Mouse (Mus musculus): Measurements from ENCODE around the gene Tsacc. TPM values are rescaled to one million over a fixed set of nuclear protein-coding genes. Genes with fewer than 3 reads are reported as not detected.
A peak's percentile ranks its signal among the peaks of the same experiment; 100 is the strongest.
"Not testable (repeated sequence)": the region's sequence is repeated elsewhere in the genome, so short reads cannot be mapped to it uniquely, and the experiment has no call there.

The Tsacc gene
- polyA plus RNA-seq, 2 experiments = 8.6 to 9.4 TPM

DNA sequence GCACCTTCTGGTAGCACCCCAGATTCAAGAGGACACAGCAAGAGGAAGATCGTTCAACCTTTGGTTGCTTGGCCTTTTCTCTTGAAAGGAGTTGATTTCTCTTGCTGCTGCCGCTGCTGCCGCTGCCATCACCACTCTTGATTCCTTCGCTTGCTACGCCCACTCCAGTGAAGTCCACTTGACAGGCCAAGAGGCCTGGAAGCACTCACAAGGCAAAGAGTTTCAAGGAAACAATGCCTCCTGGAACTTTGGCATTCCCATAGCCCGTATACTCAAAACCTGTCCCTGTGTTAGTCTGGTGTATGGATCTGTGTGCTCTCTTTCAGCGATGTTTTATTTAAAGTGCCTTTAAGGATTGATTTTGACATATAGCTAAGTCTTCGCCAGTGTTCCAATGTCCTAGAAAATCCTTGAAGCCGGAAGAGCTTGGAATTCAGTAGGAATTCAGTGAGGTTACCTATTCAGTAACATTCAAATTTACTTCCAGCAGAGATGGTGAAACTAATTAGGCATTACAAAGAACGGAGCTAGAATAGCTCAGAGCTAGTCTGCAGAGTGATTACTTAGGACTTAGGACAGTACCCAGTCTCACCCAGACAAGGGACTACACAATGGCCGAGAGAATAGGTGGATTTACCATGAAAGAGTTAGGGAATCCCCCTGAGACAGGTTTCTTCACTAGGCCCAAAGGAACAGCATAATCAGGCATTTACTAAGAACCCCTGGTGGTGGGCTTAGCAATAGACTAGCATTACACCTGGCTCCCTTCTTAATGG lies 15.5 kb downstream of the Tsacc start:
- not testable (repeated sequence) for H3K4me2 ChIP-seq (replicated peaks; ENCODE audit: low read depth, low read length, severe bottlenecking); H3K27ac ChIP-seq (replicated peaks; ENCODE audit: low read depth, low read length); DNase-seq (ENCODE audit: low spot score); H3K36me3 ChIP-seq (ENCODE audit: control insufficient read depth, insufficient read depth, low read length); H3K4me3 ChIP-seq (replicated peaks; ENCODE audit: low read length); H3K27me3 ChIP-seq (ENCODE audit: control insufficient read depth, insufficient read depth, low read length); H3K4me1 ChIP-seq (ENCODE audit: control insufficient read depth, insufficient read depth, low read length); ATAC-seq (ENCODE audit: low FRiP score, low read depth); H3K9ac ChIP-seq (ENCODE audit: low read depth, low read length, severe bottlenecking); H3K9me3 ChIP-seq (ENCODE audit: control insufficient read depth, low read length)
- 75% methylated on average over 11 of the region's 11 CpGs for WGBS

DNA sequence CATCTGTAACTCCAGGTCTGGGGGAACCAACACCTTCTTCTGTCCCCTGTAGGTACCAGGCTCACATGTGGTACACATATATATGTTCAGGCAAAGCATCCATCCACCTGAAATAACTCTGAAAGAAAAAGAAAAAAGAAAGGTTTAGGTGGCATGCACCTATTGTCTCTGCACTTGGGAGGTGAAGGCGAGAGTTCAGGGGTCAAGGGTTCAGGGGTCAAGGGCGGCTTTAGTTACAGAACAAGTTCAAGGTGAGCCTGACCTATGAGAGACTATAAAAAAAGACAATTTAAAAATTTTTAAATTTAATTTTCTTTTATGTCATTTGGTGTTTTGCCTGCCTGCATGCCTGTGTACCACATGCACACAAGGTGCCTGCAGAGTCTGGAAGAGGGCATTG lies 16.8 kb downstream of the Tsacc start:
- no peak for TF ChIP-seq POLR2A (IDR thresholded peaks at IDR 0.05; ENCODE audit: borderline replicate concordance, extremely low read depth, insufficient read depth, insufficient read length)
- no peak overlapping the region for H3K27ac ChIP-seq (replicated peaks; ENCODE audit: low read depth, low read length)
- H3K27me3 ChIP-seq (ENCODE audit: control insufficient read depth, insufficient read depth, low read length) = no peaks in the 10 kb centered on the region
- ATAC-seq (ENCODE audit: low FRiP score, low read depth) (no peak), DNase-seq (ENCODE audit: low spot score) (no peak)
- H3K4me1 ChIP-seq (ENCODE audit: control insufficient read depth, insufficient read depth, low read length) = no peaks in the 10 kb centered on the region
- no peak overlapping the region for H3K4me3 ChIP-seq (replicated peaks; ENCODE audit: low read length)
- H3K9me3 ChIP-seq (ENCODE audit: control insufficient read depth, low read length) = no peaks in the 10 kb centered on the region
- H3K36me3 ChIP-seq (ENCODE audit: control insufficient read depth, insufficient read depth, low read length) = no peaks in the 10 kb centered on the region
- no peak overlapping the region for H3K9ac ChIP-seq (ENCODE audit: low read depth, low read length, severe bottlenecking)
- WGBS = 83% methylated on average over 2 of the region's 2 CpGs
- no peak overlapping the region for H3K4me2 ChIP-seq (replicated peaks; ENCODE audit: low read depth, low read length, severe bottlenecking)

DNA sequence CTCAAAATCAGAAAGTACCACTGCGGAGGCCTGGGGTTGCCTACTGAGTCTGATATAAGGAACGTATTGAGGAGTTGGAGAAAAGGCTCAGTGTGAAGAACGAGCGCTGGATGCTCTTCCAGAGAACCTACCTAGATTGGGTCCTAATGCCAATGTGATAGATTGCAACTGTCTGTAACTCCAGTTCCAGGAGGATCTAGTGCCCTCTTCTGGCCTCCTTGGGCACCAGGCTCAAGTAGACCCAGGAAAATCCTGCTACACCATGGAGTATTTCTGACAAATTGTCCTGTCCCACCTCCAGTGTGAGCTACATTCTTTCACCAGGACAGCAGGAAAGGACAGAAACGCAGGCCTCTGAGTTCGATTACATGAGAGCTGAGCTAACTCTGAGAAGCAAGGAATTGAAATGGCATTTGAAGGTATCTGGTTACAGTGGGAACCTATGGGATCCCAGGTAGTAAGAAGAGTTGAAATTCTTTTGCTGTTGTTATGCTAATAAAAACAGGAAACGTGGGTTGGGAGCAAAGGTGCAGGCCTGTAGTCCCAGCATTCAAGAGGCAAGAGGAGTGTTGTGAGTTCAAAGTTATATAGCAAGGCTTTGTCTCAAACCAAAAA lies 20.2 kb downstream of the Tsacc start:
- no peaks in the 10 kb centered on the region for H3K9me3 ChIP-seq (ENCODE audit: control insufficient read depth, low read length)
- no peaks in the 10 kb centered on the region for H3K36me3 ChIP-seq (ENCODE audit: control insufficient read depth, insufficient read depth, low read length)
- WGBS = 49% methylated on average over 7 of the region's 7 CpGs
- no peak for TF ChIP-seq POLR2A (IDR thresholded peaks at IDR 0.05; ENCODE audit: borderline replicate concordance, extremely low read depth, insufficient read depth, insufficient read length)
- no peak for ATAC-seq (ENCODE audit: low FRiP score, low read depth)
- no peaks in the 10 kb centered on the region for H3K27me3 ChIP-seq (ENCODE audit: control insufficient read depth, insufficient read depth, low read length)
- peak; percentile 13 for DNase-seq (ENCODE audit: low spot score)
- H3K4me1 ChIP-seq (ENCODE audit: control insufficient read depth, insufficient read depth, low read length) = no peaks in the 10 kb centered on the region
- H3K4me2 ChIP-seq (replicated peaks; ENCODE audit: low read depth, low read length, severe bottlenecking) = no peak overlapping the region
- H3K27ac ChIP-seq (replicated peaks; ENCODE audit: low read depth, low read length) = no peak overlapping the region
- H3K4me3 ChIP-seq (replicated peaks; ENCODE audit: low read length) = no peak overlapping the region
- no peak overlapping the region for H3K9ac ChIP-seq (ENCODE audit: low read depth, low read length, severe bottlenecking)

DNA sequence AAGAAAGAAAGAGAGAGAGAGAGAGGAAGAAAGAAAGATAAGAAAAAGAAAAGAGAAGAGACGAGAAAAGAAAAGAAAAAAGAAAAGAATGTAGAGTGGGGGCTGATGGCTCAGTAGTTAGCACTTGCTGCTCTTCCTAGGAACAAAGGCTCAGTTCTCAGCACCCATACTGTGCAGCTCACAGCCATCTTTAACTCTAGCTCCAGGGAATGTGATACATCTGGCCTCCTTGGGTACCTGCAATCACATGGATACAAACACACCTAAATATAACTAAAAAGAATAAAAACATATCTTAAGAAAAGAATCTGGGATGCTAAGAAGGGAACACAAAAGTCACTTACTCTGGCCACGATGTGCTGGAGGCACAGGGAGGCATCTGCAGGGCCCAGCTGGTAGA lies 20.7 kb downstream of the Tsacc start:
- Histone ChIP-seq H3K4me1 (ENCODE audit: control insufficient read depth, insufficient read depth, low read length) (no peaks in the 10 kb centered on the region), H3K4me3 (replicated peaks; ENCODE audit: low read length) (no peak overlapping the region), H3K4me2 (replicated peaks; ENCODE audit: low read depth, low read length, severe bottlenecking) (no peak overlapping the region), H3K9ac (ENCODE audit: low read depth, low read length, severe bottlenecking) (no peak overlapping the region), H3K27me3 (ENCODE audit: control insufficient read depth, insufficient read depth, low read length) (no peaks in the 10 kb centered on the region), H3K9me3 (ENCODE audit: control insufficient read depth, low read length) (no peaks in the 10 kb centered on the region), H3K36me3 (ENCODE audit: control insufficient read depth, insufficient read depth, low read length) (no peaks in the 10 kb centered on the region), H3K27ac (replicated peaks; ENCODE audit: low read depth, low read length) (no peak overlapping the region)
- no peak for DNase-seq (ENCODE audit: low spot score)
- ATAC-seq (ENCODE audit: low FRiP score, low read depth) = no peak
- no peak for TF ChIP-seq POLR2A (IDR thresholded peaks at IDR 0.05; ENCODE audit: borderline replicate concordance, extremely low read depth, insufficient read depth, insufficient read length)
- WGBS = 91% methylated on average over 2 of the region's 2 CpGs

DNA sequence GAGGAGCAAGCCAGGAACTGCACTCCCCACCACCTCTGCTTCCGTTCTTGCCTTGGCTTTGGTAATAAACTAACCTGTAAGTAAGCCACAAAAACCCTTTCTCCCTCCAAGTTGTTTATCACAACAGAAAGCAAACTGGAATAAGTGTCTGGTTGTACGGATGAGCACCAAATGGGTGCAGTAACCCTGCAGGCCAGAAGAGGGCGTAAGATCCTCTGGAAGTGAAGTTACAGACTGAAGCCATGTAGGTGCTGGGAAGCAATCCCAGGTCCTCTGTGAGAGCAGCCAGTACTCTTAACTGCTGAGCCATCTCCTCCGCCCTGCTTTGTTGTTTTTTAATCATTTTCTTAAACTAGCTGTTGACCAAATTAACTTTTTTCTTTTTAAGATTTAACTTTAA lies 22.8 kb downstream of the Tsacc start:
- TF ChIP-seq POLR2A (IDR thresholded peaks at IDR 0.05; ENCODE audit: borderline replicate concordance, extremely low read depth, insufficient read depth, insufficient read length) = no peak
- 91% methylated on average over 4 of the region's 4 CpGs for WGBS
- no peak for ATAC-seq (ENCODE audit: low FRiP score, low read depth)

More for the DNA sequence above, 22.8 kb downstream of the Tsacc start:
- no peak overlapping the region for H3K4me3 ChIP-seq (replicated peaks; ENCODE audit: low read length)
- H3K9ac ChIP-seq (ENCODE audit: low read depth, low read length, severe bottlenecking) = no peak overlapping the region
- no peaks in the 10 kb centered on the region for H3K36me3 ChIP-seq (ENCODE audit: control insufficient read depth, insufficient read depth, low read length)
- no peak for DNase-seq (ENCODE audit: low spot score)
- no peak overlapping the region for H3K27ac ChIP-seq (replicated peaks; ENCODE audit: low read depth, low read length)
- no peaks in the 10 kb centered on the region for H3K9me3 ChIP-seq (ENCODE audit: control insufficient read depth, low read length)
- H3K27me3 ChIP-seq (ENCODE audit: control insufficient read depth, insufficient read depth, low read length) = no peaks in the 10 kb centered on the region
- H3K4me2 ChIP-seq (replicated peaks; ENCODE audit: low read depth, low read length, severe bottlenecking) = no peak overlapping the region
- no peaks in the 10 kb centered on the region for H3K4me1 ChIP-seq (ENCODE audit: control insufficient read depth, insufficient read depth, low read length)
